Mouse (Mus musculus) liver, embryonic 15.5 days (tissue): Measurements from ENCODE around the gene Dspp. TPM values are rescaled to one million over a fixed set of nuclear protein-coding genes. Genes with fewer than 3 reads are reported as not detected.

Experiments
- ATAC-seq: fragments of 200-750 bp; cut with Nextera tagmentation; 2 replicates; pipeline ENCODE4 v1.8.0; 2017; ENCODE audit warnings: moderate number of reproducible peaks, mild to moderate bottlenecking, moderate library complexity; ENCODE audit not compliant: insufficient read depth
- H3K27ac ChIP-seq: fragments of 300-500 bp; sonication (generic); replicated peaks from 2 replicates; pipeline ENCODE4 v1.5.1; 2015; ENCODE audit warnings: mild to moderate bottlenecking, inconsistent platforms
- H3K27me3 ChIP-seq: fragments of 300-500 bp; sonication (generic); 2 replicates; pipeline ENCODE4 v1.6.1; 2015; ENCODE audit warnings: mild to moderate bottlenecking, inconsistent platforms
- H3K36me3 ChIP-seq: fragments of 300-500 bp; sonication (generic); replicated peaks from 2 replicates; pipeline ENCODE4 v1.6.1; 2015; ENCODE audit warnings: moderate library complexity, mild to moderate bottlenecking, inconsistent platforms
- H3K4me1 ChIP-seq: fragments of 300-500 bp; sonication (generic); replicated peaks from 2 replicates; pipeline ENCODE4 v1.6.1; 2015; ENCODE audit warnings: inconsistent platforms
- H3K4me2 ChIP-seq: fragments of 300-500 bp; sonication (generic); 2 replicates; pipeline ENCODE4 v1.6.1; 2015; ENCODE audit warnings: moderate library complexity, mild to moderate bottlenecking, inconsistent platforms
- H3K4me3 ChIP-seq: fragments of 300-500 bp; sonication (generic); replicated peaks from 2 replicates; pipeline ENCODE4 v1.5.1; 2015; ENCODE audit warnings: mild to moderate bottlenecking, inconsistent platforms
- H3K9ac ChIP-seq: fragments of 300-500 bp; sonication (generic); 2 replicates; pipeline ENCODE4 v1.6.1; 2015; ENCODE audit warnings: moderate library complexity, mild to moderate bottlenecking, inconsistent platforms
- H3K9me3 ChIP-seq: fragments of 300-500 bp; sonication (generic); replicated peaks from 2 replicates; pipeline ENCODE4 v1.6.1; 2016; ENCODE audit warnings: inconsistent platforms
- WGBS: fragments of 180-500 bp; shearing (Covaris S2); methylation state at CpG from one replicate; pipeline ENCODE4 v1.1.7; 2015; ENCODE audit warnings: mixed read lengths; ENCODE audit not compliant: insufficient replicate concordance; 5-methylcytosine and 5-hydroxymethylcytosine counted together
- polyA plus RNA-seq: library from polyadenylated mRNA; unstranded; fragments of >200 nt; fragmentation: Nextera tagmentation; extraction: Ambion mirVana; gene quantifications from 2 replicates; pipeline ENCODE4 v1.2.1, GENCODE M21; 2015

Dspp gene
- polyA plus RNA-seq, 1 experiment from 2014 or later: not detected

- WGBS: 12% methylated on average over 7 of the region's 7 CpGs
- H3K36me3 ChIP-seq: no peaks in the 10 kb centered on the region
- no peaks in the 10 kb centered on the region for H3K4me1 ChIP-seq
- no peak overlapping the region for H3K4me2 ChIP-seq
- no peak overlapping the region for H3K27ac ChIP-seq
- no peaks in the 10 kb centered on the region for H3K9me3 ChIP-seq
- no peak overlapping the region for H3K9ac ChIP-seq
- peak; percentile 18; the same call in 1 of the 2 replicates for ATAC-seq
- H3K4me3 ChIP-seq: no peak overlapping the region
- no peaks in the 10 kb centered on the region for H3K27me3 ChIP-seq
Measured at GRCm38 (mm10) chr5:104149349-104149748, 21.2 kb upstream of the Dspp start.

- WGBS: 80% methylated on average over 6 of the region's 6 CpGs
- Histone ChIP-seq H3K4me3 (no peak overlapping the region), H3K9me3 (no peaks in the 10 kb centered on the region), H3K36me3 (no peaks in the 10 kb centered on the region), H3K4me1 (no peaks in the 10 kb centered on the region), H3K9ac (no peak overlapping the region), H3K27me3 (no peaks in the 10 kb centered on the region), H3K27ac (no peak overlapping the region), H3K4me2 (no peak overlapping the region)
- no peak for ATAC-seq
Measured at GRCm38 (mm10) chr5:104150196-104150595, 20.3 kb upstream of the Dspp start.

- no peaks in the 10 kb centered on the region for H3K4me1 ChIP-seq
- H3K9me3 ChIP-seq: no peaks in the 10 kb centered on the region
- no peak overlapping the region for H3K9ac ChIP-seq
- H3K27ac ChIP-seq: no peak overlapping the region
- H3K36me3 ChIP-seq: no peaks in the 10 kb centered on the region
- H3K27me3 ChIP-seq: no peaks in the 10 kb centered on the region
- no peak for ATAC-seq
- H3K4me3 ChIP-seq: no peak overlapping the region
- WGBS: 67% methylated on average over 7 of the region's 7 CpGs
- no peak overlapping the region for H3K4me2 ChIP-seq
Measured at GRCm38 (mm10) chr5:104157701-104158100, 12.8 kb upstream of the Dspp start.

GRCm38 (mm10) chr5:104158332-104159052 is 12.0 kb upstream of the Dspp start:
- WGBS: 56% methylated on average over 7 of the region's 7 CpGs
- Histone ChIP-seq H3K4me1 (no peaks in the 10 kb centered on the region), H3K4me3 (no peak overlapping the region), H3K9me3 (no peaks in the 10 kb centered on the region), H3K4me2 (no peak overlapping the region), H3K9ac (no peak overlapping the region), H3K36me3 (no peaks in the 10 kb centered on the region), H3K27ac (no peak overlapping the region), H3K27me3 (no peaks in the 10 kb centered on the region)
- ATAC-seq: no peak

- Histone ChIP-seq H3K9me3 (no peaks in the 10 kb centered on the region), H3K4me1 (no peaks in the 10 kb centered on the region), H3K36me3 (no peaks in the 10 kb centered on the region), H3K9ac (no peak overlapping the region), H3K4me2 (no peak overlapping the region), H3K27ac (no peak overlapping the region), H3K27me3 (no peaks in the 10 kb centered on the region), H3K4me3 (no peak overlapping the region)
- ATAC-seq: no peak
- 64% methylated on average over 3 of the region's 3 CpGs for WGBS
Measured at GRCm38 (mm10) chr5:104160581-104160980, 9.9 kb upstream of the Dspp start.

GRCm38 (mm10) chr5:104161390-104161789 is 9.1 kb upstream of the Dspp start:
- H3K4me2 ChIP-seq: no peak overlapping the region
- no peak overlapping the region for H3K27ac ChIP-seq
- H3K9ac ChIP-seq: no peak overlapping the region
- no peak for ATAC-seq
- no peaks in the 10 kb centered on the region for H3K36me3 ChIP-seq
- H3K27me3 ChIP-seq: no peaks in the 10 kb centered on the region
- 37% methylated on average over 1 of the region's 1 CpGs for WGBS
- no peaks in the 10 kb centered on the region for H3K9me3 ChIP-seq
- no peaks in the 10 kb centered on the region for H3K4me1 ChIP-seq
- H3K4me3 ChIP-seq: no peak overlapping the region

GRCm38 (mm10) chr5:104163536-104163935 is 7.0 kb upstream of the Dspp start:
- no peaks in the 10 kb centered on the region for H3K27me3 ChIP-seq
- ATAC-seq: no peak
- no peaks in the 10 kb centered on the region for H3K4me1 ChIP-seq
- H3K27ac ChIP-seq: no peak overlapping the region
- H3K4me3 ChIP-seq: no peak overlapping the region
- no peaks in the 10 kb centered on the region for H3K36me3 ChIP-seq
- no peak overlapping the region for H3K9ac ChIP-seq
- H3K9me3 ChIP-seq: no peaks in the 10 kb centered on the region
- no peak overlapping the region for H3K4me2 ChIP-seq
- 71% methylated on average over 4 of the region's 4 CpGs for WGBS

GRCm38 (mm10) chr5:104173094-104173493 is 2.6 kb downstream of the Dspp start:
- Histone ChIP-seq H3K4me2 (no peak overlapping the region), H3K27me3 (no peaks in the 10 kb centered on the region), H3K27ac (no peak overlapping the region), H3K4me3 (no peak overlapping the region), H3K9ac (no peak overlapping the region), H3K36me3 (no peaks in the 10 kb centered on the region), H3K9me3 (no peaks in the 10 kb centered on the region), H3K4me1 (no peaks in the 10 kb centered on the region)
- WGBS: 64% methylated on average over 6 of the region's 6 CpGs
- no peak for ATAC-seq

- Histone ChIP-seq H3K9me3 (no peaks in the 10 kb centered on the region; the same call in 1 of the 2 replicates), H3K36me3 (no peaks in the 10 kb centered on the region), H3K27ac (no peak overlapping the region), H3K27me3 (no peaks in the 10 kb centered on the region), H3K9ac (no peak overlapping the region), H3K4me2 (no peak overlapping the region), H3K4me1 (no peaks in the 10 kb centered on the region), H3K4me3 (no peak overlapping the region)
- 55% methylated on average over 1 of the region's 1 CpGs for WGBS
- ATAC-seq: no peak
Measured at GRCm38 (mm10) chr5:104183743-104184142, 13.2 kb downstream of the Dspp start.

GRCm38 (mm10) chr5:104187281-104187680 is 16.8 kb downstream of the Dspp start:
- no peak overlapping the region for H3K4me2 ChIP-seq
- no peaks in the 10 kb centered on the region; the same call in 1 of the 2 replicates for H3K9me3 ChIP-seq
- H3K9ac ChIP-seq: no peak overlapping the region
- H3K4me3 ChIP-seq: no peak overlapping the region
- no peak for ATAC-seq
- H3K4me1 ChIP-seq: no peaks in the 10 kb centered on the region
- no peaks in the 10 kb centered on the region for H3K27me3 ChIP-seq
- H3K27ac ChIP-seq: no peak overlapping the region
- H3K36me3 ChIP-seq: no peaks in the 10 kb centered on the region
- WGBS: 54% methylated on average over 3 of the region's 3 CpGs

- H3K9ac ChIP-seq: no peak overlapping the region
- no peak overlapping the region for H3K4me2 ChIP-seq
- no peaks in the 10 kb centered on the region for H3K9me3 ChIP-seq
- no peak overlapping the region for H3K27ac ChIP-seq
- no peak overlapping the region for H3K4me3 ChIP-seq
- H3K4me1 ChIP-seq: no peaks in the 10 kb centered on the region
- H3K27me3 ChIP-seq: no peaks in the 10 kb centered on the region
- no peak for ATAC-seq
- no peaks in the 10 kb centered on the region for H3K36me3 ChIP-seq
- WGBS: 76% methylated on average over 1 of the region's 1 CpGs
Measured at GRCm38 (mm10) chr5:104195086-104195485, 24.6 kb downstream of the Dspp start.
